Mouse (Mus musculus) lung, postnatal 10 days (tissue): Measurements from ENCODE around the gene Lilrb4a.
"Not testable (repeated sequence)": the region's sequence is repeated elsewhere in the genome, so short reads cannot be mapped to it uniquely, and the experiment has no call there.

Experiments
- DNase-seq: peaks from one replicate; pipeline ENCODE4 v3.0.0; 2021

The Lilrb4a gene

DNA sequence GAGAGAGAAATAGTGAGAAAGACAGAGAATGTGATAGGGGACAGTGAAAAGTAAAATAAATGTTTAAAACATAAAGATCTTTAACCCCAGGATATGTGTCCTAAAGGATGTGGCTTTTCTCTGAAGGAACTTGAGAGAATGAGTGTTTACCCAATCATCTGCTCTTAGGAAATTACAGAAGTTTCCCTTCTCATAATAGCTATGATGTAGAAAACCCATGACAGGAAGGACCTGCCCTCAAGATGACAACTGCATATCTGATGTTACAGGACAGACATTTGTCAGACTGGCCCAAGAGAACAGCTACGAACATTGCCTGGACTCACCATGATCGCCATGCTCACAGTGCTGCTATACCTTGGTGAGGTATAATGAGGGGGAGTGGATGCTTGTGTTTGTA, at the start of gene Lilrb4a:
Lilrb4a (plus strand) TSS at position 266 of the 400 bp plus-strand sequence.
- DNase-seq: not testable (repeated sequence)

DNA sequence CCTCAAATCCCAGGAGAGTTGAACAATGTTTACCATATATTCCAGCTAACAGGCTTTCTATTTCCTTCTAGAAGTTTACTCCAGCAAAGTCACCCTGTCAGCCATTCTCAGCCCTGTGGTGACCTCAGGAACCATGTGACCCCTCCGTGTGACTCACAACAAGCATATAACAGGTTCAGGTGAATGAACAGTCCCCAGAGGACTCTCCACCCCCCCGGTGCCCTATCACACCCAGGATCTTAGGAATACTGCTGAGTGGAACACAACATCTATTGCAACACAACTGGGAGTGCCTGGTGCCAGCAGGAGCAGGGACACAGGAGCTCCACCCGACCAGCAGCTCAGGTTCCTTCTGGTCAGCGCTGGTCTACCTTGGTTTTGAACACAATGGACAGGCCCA, 39.1 kb upstream of the Lilrb4a start:
- no peak for DNase-seq

DNA sequence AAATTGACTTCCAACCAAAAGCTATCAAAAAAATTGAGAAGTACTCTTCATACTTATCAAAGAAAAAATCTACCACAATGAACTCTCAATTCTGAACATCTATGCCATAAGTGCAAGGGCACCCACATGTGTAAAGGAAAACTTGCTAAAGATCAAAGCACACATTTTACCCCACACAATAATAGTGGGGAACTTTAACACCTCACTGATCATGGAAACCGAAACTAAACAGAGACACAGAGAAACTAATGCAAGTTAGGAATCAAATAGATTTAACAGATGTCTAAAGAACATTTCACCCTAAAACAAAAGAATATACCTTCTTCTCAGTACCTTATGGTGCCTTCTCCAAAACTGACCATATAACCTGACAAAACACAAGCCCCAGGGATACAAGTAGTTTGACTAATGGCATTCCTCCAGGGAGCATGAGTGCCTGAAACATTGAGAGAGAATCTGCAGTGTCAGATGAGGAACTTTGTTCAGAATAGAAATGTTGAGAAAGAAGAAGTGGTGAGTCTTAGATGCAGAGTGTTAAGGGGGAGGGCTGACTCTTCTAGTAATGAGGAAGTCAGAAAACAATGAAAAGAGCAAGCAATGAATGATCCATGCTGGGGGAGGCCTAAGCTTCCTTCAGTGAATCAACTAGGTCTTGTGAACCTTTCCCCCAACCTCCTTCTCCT, 37.0 kb upstream of the Lilrb4a start:
- no peak for DNase-seq

DNA sequence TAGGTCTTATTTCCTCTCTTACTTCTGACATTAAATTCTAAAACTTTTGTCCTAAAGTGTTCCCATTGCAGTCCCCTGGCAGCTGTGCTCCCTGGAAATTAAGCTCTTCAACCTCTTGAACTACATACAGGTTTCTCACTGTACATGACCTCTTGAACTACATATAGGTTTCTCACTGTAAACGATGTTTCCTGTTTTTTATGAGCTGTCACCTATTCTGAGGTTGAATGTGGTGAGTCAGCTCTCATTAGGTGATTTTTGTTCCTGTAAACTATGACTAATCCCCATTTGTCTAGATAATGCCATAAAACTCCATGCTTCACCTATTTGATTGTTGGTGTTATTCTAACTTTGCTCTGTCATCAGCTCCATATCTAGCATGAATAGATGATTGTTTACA, 36.4 kb upstream of the Lilrb4a start:
- DNase-seq: no peak

DNA sequence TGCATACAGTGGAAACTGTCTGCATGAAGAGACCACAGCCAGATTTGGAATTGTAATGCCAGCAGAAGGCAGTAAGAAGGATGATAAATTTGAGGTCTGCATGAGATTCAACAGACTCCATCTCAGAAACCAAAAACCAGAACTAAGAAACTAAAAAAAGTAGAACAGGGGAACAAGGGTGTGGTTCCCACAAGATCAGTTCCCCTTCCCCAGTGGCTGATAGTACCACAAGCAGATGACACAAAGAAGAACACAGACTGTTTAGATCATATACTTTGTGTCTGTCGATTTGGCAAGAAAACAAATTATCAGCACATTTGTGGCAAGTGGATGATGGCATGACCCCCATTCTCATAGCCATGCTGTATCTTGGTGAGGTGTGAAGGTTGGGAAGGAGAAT, 35.0 kb upstream of the Lilrb4a start:
- DNase-seq: no peak

DNA sequence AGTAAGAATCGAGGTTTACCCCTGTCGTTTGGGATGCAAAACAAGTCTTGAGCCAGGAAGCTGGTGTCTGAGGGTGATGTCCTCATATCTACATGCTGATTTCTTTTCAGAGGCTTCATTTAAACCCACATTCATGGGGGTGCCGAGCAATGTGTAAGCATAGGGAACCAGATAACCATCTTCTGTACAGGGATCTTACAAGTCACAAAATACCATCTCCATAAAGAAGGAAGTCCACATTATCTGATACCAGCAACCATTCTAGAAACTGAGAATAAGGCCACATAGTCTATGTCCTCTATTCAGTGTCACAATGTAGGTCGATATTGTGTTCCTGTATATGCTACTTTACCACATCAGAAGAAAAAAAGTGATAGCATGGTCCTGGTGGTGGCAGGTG, 34.4 kb upstream of the Lilrb4a start:
- DNase-seq: no peak

DNA sequence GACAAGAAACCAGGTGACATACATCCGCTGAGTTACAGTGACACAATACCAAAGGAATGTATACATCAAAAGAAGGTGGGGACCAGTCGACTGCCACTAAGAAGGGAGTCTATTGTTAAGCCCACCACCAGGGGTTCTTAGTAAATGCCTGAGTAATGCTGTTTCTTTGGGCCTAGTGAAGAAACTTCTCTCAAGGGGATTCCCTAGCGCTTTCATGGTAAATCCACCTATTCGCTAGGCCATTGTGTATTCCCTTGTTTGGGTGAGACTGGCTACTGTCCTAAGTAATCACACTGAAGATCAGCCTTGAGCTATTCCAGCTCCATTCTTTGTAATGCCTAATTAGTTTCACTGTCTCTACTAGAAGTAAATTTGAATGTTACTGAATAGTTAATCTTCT, 27.0 kb upstream of the Lilrb4a start:
- DNase-seq: not testable (repeated sequence)

DNA sequence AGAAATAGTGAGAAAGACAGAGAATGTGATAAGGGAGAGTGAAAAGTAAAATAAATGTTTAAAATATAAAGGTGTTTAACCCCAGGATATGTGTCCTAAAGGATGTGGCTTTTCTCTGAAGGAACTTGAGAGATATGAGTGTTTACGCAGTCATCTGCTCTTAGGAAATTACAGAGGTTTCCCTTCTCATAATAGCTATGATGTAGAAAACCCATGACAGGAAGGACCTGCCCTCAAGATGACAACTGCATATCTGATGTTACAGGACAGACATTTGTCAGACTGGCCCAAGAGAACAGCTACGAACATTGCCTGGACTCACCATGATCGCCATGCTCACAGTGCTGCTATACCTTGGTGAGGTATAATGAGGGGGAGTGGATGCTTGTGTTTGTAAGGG, 10.4 kb upstream of the Lilrb4a start, which contains the start of the genes Gm49339 and Lilr4b:
Gm49339 (plus strand) TSS at position 216 of the 400 bp plus-strand sequence.
Lilr4b (plus strand) TSS at position 236 of the 400 bp plus-strand sequence.
- DNase-seq: not testable (repeated sequence)

DNA sequence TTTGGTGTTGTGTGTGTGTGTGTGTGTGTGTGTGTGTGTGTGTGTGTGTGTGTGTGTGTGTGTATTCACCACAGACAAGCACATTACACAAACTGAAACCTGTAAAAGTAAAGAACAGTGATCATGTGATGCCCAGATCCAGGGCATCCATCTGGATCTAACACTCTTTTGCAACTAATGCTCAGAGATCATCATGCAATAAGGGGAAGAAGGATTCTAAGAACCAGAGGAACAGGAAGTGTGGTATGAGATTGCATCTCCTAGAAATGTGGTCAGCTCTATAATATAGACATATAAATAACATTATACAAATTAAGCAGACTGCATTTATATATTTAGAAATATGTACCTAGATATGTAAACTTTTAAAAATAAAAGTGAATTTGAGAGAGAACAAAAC, 29.3 kb downstream of the Lilrb4a start:
- DNase-seq: no peak

DNA sequence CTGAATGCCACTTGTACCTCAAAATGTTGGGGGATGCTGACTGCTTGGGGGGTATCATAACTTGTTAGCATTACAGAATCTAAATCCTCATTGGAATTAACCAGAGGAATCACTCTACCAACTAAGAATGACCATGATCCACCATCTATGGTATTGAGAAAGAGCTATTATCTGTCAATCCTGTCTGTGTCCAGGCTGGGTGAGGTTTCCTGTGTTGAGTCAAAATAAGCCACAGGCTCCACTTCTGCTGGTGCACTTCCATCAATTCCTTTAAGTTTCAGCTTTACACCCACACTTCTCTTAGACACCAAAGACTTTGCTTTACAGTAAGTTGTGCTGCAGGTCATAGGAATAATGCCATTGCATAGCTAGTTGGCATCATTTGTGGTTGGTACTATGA, 30.7 kb downstream of the Lilrb4a start:
- no peak for DNase-seq

DNA sequence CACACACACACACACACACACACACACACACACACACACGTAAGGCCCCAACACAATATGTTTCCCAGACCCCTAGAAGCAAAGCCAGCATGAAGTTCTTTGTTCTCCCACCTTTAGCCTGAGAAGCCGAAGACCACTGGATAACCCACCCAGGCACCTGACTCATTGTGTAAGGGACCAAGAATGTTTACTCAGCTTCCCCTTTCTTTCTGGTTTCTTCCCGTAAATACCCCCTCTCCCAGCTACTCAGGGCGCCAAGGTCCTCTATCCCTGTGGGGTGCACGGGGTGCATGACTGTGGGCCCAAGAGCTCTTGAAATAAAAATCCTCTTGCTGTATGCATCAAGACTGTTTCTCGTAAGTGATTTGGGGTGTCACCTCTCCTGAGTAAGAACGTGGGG, 35.3 kb downstream of the Lilrb4a start:
- no peak for DNase-seq

DNA sequence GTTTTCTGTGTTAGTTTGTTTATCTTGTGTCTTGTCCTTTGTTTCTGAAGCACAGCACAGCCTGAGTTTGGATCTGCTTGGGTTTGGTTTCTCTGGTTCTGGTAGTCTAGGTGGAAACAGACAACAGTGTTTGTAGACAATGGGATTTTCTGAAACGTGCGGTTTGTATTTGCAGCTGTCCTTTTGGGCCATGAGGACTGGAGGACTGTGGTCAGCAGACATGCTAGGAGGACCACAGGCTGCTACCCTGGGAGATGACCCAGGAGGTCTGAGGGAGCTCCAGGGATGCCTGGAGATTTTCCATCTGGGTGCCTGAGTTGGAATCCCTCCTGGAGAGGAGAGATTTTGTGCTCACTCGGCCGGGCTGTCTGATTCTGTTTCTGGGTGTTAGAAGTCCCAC, 35.9 kb downstream of the Lilrb4a start:
- DNase-seq: no peak

DNA sequence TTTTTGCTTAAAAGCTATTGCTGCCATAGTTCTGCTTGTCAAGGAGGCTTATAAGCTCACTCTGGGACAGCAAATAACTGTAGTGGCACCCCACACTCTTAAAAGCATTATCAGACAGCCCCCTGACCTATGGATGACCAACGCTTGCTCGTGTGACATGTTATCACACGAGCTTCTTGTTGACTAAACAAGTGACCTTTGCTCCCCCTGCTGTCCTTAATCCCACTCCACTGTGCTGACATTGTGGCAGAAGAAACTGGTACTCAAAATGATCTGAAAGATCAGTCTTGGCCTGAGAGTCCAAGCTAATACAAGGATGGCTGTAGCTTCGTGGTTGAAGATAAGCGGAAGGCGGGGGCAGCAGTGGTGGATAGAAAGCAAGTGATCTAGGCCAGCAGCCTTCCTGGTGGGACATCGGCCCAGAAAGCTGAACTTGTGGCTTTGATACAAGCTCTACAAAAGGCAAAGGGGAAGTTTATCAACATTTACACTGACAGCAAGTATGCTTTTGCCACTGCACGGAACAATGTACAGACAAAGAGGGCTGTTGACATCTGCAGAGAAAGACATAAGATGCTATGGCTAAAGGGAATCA, 38.2 kb downstream of the Lilrb4a start:
- DNase-seq: no peak

DNA sequence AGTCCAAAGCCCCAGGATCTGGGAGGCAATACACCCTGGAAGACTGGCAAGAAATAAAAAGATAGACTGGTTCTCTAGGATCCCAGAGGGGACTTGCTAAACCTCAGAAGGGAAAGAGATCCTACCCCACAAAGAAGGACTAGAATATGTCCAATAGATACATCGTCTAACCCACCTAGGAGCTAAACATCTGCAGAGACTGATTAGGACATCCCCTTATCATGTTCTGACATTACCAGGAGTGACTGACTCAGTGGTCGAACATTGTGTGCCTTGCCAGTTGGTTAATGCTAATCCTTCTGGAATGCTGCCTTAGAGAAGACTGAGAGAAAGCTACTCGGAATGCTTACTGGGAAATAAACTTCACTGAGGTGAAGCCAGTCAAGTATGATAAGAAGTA, 38.7 kb downstream of the Lilrb4a start:
- DNase-seq: no peak

DNA sequence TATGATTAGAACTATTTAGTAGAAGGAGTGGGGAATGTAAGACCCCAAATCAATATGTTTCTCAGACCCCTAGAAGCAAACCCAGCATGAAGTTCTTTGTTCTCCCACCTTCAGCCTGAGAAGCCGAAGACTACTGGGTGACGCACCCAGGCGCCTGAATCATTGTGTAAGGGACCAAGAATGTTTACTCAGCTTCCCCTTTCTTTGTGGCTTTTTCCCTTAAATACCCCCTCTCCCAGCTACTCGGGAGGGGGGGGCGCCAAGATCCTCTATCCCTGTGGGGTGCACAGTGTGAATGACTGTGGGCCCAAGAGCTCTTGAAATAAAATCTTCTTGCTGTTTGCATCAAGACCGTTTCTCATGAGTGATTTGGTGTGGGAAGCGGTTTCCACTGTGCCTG, 40.1 kb downstream of the Lilrb4a start:
- no peak for DNase-seq
